In genomic region chr6:143464907-143465537, GRCm38 (mm10) we compare ENCODE assay signal across 12 mouse cellular contexts.
DNase-seq lines count a peak whose midpoint lies in the region; ATAC-seq and TF ChIP-seq lines count a peak whose summit lies in the region.
"Had no signal": no experiment of that assay in that cellular context is flagged by ENCODE, and none has a peak within 500 bp of the region (broad histone marks: within the 10 kb centered on the region; RNA-seq: fewer than 3 reads in every experiment).

No protein-coding gene starts in this region.

- TF ChIP-seq CTCF in bone marrow, adult 2 months (IDR thresholded peaks at IDR 0.05; ENCODE audit: control insufficient read depth, insufficient read depth, low read length) = peak; percentile 55

- no peaks in the 10 kb centered on the region for H3K9me3 ChIP-seq in intestine, embryonic 15.5 days
- H3K9me3 ChIP-seq: forebrain, embryonic 13.5 days; heart, embryonic 13.5 days had no signal

- no peaks in the 10 kb centered on the region for H3K27me3 ChIP-seq in intestine, embryonic 15.5 days (replicated peaks)
- H3K27me3 ChIP-seq: forebrain, embryonic 13.5 days; heart, embryonic 13.5 days had no signal

- H3K36me3 ChIP-seq in intestine, embryonic 15.5 days = no peaks in the 10 kb centered on the region
- H3K36me3 ChIP-seq: heart, embryonic 13.5 days had no signal

- no peaks in the 10 kb centered on the region for H3K4me1 ChIP-seq in bone marrow, adult 2 months (ENCODE audit: control insufficient read depth, insufficient read depth, low read length)
- no peaks in the 10 kb centered on the region for H3K4me1 ChIP-seq in intestine, embryonic 15.5 days (replicated peaks)
- H3K4me1 ChIP-seq: forebrain, embryonic 13.5 days; heart, embryonic 13.5 days had no signal

- ATAC-seq in CD4-positive, CD25-positive, alpha-beta regulatory T cell, adult 4 months = no peak
- ATAC-seq in intestine, embryonic 15.5 days = no peak
- ATAC-seq: forebrain, embryonic 13.5 days had no signal

- H3K9ac ChIP-seq in intestine, embryonic 15.5 days = no peak overlapping the region
- H3K9ac ChIP-seq: forebrain, embryonic 13.5 days; heart, embryonic 13.5 days had no signal

- peak; percentile 39 for DNase-seq in CD4-positive, CD25-positive, alpha-beta regulatory T cell, adult 2 months (ENCODE audit: low read depth, low spot score)
- peak; percentile 18 to 23 for DNase-seq in kidney, postnatal 4 days
- DNase-seq in kidney, postnatal 25 days = no peak
- DNase-seq in lung, postnatal 25 days (ENCODE audit: low spot score) = peak; percentile 15
- no peak for DNase-seq in layer of hippocampus, postnatal 10 days (ENCODE audit: low spot score in 2 of 2)
- DNase-seq: cerebellum, adult 11-12 months; kidney, adult 11 months had no signal

- H3K4me3 ChIP-seq in bone marrow, adult 2 months (replicated peaks; ENCODE audit: control insufficient read depth, low read depth, low read length) = no peak overlapping the region
- H3K4me3 ChIP-seq in intestine, embryonic 15.5 days (replicated peaks) = no peak overlapping the region
- H3K4me3 ChIP-seq: forebrain, embryonic 13.5 days; heart, embryonic 13.5 days had no signal

- no peak overlapping the region for H3K27ac ChIP-seq in bone marrow, adult 2 months (ENCODE audit: control insufficient read depth, insufficient read depth, low read depth, low read length, poor library complexity)
- H3K27ac ChIP-seq in intestine, embryonic 15.5 days = no peak overlapping the region
- H3K27ac ChIP-seq: forebrain, embryonic 13.5 days; heart, embryonic 13.5 days had no signal

- no peak overlapping the region for H3K4me2 ChIP-seq in intestine, embryonic 15.5 days (replicated peaks)
- H3K4me2 ChIP-seq: forebrain, embryonic 13.5 days; heart, embryonic 13.5 days had no signal

- WGBS in bone marrow, adult 2 months = 64% methylated on average over 12 of the region's 12 CpGs
- 73% methylated on average over 12 of the region's 12 CpGs for WGBS in intestine, embryonic 15.5 days

- no peak for TF ChIP-seq POLR2A in bone marrow, adult 2 months (IDR thresholded peaks at IDR 0.05; ENCODE audit: borderline replicate concordance, control insufficient read depth, low read depth, low read length)

Comparison
In these comparisons a context has a peak if more than half of its experiments do, and no peak if none do; other contexts are left out.
1. DNase-seq: peak in CD4-positive, CD25-positive, alpha-beta regulatory T cell, adult 2 months (single experiment), kidney, postnatal 4 days (2 of 2) and lung, postnatal 25 days (single experiment); none in kidney, postnatal 25 days (0 of 2) and layer of hippocampus, postnatal 10 days (0 of 2).